Mouse (Mus musculus): ENCODE measurements around the gene Gm26558. TPM values are rescaled to one million over a fixed set of nuclear protein-coding genes. Genes with fewer than 3 reads are reported as not detected.

Gm26558 gene
- total RNA-seq (2022), result 1 to 10 TPM in 1 of 4 experiments, not detected in 3; 1.0 TPM

- no peak for DNase-seq (ENCODE audit: low spot score in 2 of 2)
Measured at GRCm38 (mm10) chr2:70661715-70662495, at the start of gene Gm26558. Gm26558 (minus strand) TSS chr2:70662108.

DNA sequence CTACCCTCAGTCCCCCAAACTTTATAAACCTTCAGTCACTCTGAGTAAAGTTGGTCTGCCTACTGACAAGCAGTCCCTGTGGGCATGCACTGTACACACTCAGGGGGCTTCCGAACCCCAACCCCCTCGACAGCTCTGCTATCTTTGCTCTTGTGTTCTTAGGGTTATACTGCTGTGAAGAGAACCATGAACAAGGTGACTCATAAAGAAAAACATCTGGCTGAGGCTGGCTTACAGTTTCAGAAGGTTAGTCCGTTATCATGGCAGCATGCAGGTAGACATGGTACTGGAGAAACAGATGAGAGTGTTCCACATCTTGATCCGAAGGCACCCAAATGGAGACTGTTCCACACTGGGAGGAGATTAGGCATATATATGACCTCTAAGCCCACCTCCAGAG is 49.0 kb upstream of the Gm26558 start:
- no peak for DNase-seq (ENCODE audit: low spot score in 2 of 2)

DNA sequence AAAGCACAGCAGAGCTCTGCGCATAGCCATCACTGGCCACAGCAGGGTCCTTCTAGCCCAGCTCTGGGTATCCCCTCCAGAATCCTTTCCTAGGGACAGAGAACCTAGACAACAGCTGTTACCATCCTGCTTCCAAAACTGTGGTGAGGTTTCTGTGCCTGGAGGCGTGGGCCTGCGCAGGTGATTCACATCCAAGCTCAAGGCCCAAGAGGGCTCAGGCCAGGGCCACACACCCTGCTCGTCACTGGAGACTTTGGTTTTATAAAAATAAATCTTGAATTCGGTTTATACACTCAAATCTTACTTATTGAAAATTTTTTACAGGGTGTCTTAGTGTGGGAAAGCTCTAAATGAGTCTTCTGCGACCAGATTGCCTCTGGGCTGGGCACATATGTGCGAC is 48.3 kb upstream of the Gm26558 start:
- DNase-seq (ENCODE audit: low spot score in 2 of 2), result no peak

GRCm38 (mm10) chr2:70708986-70709730 is 47.2 kb upstream of the Gm26558 start:
- no peak for DNase-seq (ENCODE audit: low spot score in 2 of 2)

- DNase-seq (ENCODE audit: low spot score in 2 of 2), result no peak
Measured at GRCm38 (mm10) chr2:70702403-70702802, 40.5 kb upstream of the Gm26558 start.

- no peak for DNase-seq (ENCODE audit: low spot score in 2 of 2)
Measured at GRCm38 (mm10) chr2:70701571-70701970, 39.7 kb upstream of the Gm26558 start.

DNA sequence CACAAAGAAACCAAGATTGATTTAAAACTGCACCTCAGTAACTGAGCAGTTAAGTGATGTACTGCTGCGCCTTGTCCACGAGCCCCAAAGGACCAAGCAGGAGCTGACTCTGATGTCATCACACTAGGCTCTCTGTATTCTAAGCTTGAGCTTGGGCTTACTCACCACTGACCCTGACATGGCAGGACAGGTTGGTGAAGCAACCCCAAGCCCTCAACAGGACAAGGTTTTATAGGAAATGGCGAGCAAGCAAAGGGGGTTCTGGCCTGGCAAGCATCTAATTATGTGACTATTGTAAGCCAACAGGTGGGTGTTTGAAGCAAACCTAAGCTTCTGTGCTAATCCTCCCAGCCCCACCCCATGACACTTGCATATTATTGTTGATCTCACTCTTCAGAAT is 38.9 kb upstream of the Gm26558 start:
- DNase-seq (ENCODE audit: low spot score in 2 of 2), result no peak

DNA sequence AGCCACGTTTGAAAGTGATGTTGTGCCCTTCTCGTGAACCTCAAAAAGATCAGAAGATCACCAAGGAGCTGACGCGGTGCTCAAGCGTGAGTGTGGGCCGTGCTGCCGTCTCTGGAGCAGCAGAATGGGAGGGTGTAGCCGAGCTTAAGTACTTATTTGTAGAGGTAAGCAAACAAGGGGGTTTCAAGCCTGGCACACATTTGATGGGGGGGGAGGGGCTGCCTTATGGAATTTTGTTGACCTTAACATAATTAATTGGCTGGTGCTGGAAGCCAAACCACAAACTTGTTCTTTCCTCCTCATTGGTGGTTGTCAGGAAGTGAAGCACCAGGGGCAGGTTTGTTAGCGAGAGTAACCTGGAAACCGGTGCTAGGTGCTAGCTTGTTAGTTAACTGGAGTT is 33.8 kb upstream of the Gm26558 start:
- no peak for DNase-seq (ENCODE audit: low spot score in 2 of 2)

GRCm38 (mm10) chr2:70690195-70690594 is 28.3 kb upstream of the Gm26558 start:
- DNase-seq (ENCODE audit: low spot score in 2 of 2), result no peak

GRCm38 (mm10) chr2:70688454-70689078 is 26.7 kb upstream of the Gm26558 start:
- DNase-seq (ENCODE audit: low spot score in 2 of 2), result no peak

DNA sequence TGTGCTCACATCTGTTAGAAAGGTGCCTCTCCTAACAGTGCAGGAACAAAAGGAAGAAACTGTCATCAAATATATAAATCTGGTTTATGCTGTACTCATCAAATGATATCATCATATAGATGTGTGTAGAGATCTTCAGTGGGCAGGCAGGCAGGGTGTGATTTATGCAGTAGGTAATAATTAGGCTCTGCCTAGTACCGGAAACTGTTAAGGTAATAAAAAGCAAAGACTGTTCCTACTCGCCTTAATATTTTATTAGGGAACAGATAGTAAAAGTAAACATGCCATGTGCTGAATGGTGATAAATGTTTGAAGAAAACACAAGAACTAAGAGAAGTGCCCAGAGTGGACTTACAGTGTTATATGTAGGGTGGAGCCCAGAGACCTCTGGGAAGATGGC is 20.4 kb upstream of the Gm26558 start:
- DNase-seq (ENCODE audit: low spot score in 2 of 2), result no peak

DNA sequence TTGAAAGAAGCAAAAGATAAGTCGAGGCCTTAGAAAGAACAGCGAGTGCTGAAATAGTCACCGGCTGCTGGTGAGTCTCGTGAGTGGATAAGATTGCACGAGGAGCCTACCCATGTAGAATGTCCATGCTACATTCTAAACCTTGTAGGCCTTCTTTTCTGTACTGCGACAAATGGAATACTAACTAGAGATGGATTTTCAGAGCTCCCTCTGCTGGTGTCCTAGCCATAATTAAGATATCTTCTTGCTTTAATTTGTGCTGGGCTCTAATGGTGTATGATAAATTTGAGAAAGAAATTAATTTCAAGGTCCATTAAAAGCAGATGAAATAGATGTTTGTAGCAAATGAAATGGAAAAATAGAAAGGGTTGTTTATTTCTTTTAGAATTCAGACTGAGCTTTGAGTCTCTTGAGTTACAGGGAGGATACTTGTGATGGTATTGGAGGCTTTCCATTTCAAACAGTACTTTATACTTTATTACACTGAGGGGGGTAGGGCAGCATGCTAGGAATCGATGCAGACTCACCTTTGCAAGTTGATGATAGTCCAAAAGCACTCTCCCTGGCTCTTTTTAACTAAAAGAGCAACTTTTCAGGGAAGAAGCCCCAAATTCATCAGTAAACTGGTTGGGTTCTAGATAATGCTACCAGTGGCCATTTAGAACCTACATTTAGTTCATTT is 11.7 kb upstream of the Gm26558 start:
- DNase-seq (ENCODE audit: low spot score in 2 of 2), result no peak

- no peak for DNase-seq (ENCODE audit: low spot score in 2 of 2)
Measured at GRCm38 (mm10) chr2:70672476-70672875, 10.6 kb upstream of the Gm26558 start.

- DNase-seq (ENCODE audit: low spot score in 2 of 2), result no peak
Measured at GRCm38 (mm10) chr2:70669896-70670295, 8.0 kb upstream of the Gm26558 start.

DNA sequence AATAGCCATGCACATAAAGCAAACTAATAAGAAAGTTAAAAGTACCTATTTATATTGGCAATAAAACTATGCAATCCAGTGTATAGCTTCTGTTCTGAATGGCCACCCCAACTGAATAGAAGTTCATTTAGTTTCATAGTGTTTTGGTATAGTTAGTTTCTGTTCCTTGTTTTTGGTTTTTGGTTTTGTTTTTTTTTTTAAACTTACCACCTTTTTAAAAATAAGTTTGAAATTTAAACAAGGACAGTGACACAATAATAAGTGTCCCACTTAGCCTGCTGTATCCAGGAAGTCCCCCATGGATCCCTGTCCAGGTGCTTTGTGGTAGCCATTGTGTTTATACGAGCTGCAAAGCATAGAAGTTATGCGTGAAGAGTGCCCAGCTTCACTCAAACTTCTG is 7.3 kb upstream of the Gm26558 start:
- DNase-seq (ENCODE audit: low spot score in 2 of 2), result no peak

DNA sequence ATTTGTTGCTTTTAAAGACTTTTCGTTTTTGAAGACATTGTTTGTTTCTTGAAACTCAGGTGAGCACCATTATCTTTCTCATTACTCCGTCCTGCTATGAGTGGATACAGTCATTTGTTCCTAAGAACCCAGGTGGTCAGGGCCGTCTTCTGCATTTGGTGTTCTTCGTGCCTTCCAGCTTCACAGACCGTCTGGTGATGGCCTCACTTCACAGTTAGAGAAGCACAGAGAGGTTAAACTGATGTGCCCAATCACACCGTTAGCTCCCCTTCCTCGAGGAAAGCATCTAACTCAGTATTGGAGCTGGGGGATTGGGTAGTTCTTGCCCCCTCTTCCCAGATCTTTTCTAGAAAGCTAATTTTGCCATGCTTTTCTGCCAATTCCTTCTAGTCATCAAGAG is 5.1 kb upstream of the Gm26558 start:
- no peak for DNase-seq (ENCODE audit: low spot score in 2 of 2)

- no peak for DNase-seq (ENCODE audit: low spot score in 2 of 2)
Measured at GRCm38 (mm10) chr2:70663764-70664163, 1.9 kb upstream of the Gm26558 start.

- peak; percentile 91 to 96 for DNase-seq (ENCODE audit: low spot score in 2 of 2)
Measured at GRCm38 (mm10) chr2:70660887-70661714, 807 bp downstream of the Gm26558 start, which contains the start of gene Gorasp2. Gorasp2 (plus strand) TSS chr2:70661576.

DNA sequence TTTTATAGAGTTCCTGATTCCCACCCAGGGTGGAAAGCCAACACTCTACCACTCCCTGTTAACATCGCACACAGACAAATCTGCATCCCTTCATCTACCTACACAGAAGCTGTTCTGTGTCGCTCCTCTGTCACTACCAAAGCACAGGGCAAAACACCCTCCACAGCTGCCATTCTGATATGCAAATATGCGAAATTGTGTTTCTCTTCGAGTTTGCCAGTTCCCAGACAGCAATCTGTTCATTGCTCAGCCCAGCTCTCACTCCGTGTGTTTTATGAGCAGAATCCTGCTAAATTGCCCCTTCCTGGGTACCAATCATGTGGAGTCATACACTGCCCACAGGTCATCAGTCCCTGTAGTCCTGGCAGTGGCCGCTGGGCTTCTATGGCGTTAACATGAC is 4.8 kb downstream of the Gm26558 start:
- peak; percentile 26 to 34 for DNase-seq (ENCODE audit: low spot score in 2 of 2)

- DNase-seq (ENCODE audit: low spot score in 2 of 2), result no peak
Measured at GRCm38 (mm10) chr2:70651820-70652219, 10.1 kb downstream of the Gm26558 start.

DNA sequence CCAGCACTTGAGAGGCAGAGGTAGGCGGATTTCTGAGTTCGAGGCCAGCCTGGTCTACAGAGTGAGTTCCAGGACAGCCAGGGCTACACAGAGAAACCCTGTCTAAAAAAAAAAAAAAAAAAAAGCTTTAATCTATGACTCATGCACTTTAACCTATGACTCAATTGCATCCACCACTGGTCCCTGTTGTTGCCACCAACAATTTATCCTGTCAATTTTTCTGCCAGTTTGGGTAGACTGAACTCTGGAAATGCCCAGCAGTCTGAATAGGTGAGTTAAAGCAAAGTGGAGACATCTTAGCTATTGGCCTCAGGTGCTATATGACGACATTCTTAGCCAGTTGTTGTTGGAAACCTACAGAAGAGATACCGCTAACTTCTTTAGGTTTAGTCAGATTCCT is 12.4 kb downstream of the Gm26558 start:
- no peak for DNase-seq (ENCODE audit: low spot score in 2 of 2)

All from layer of hippocampus, adult 8-10 months (tissue).